8 mouse cellular contexts compared by ENCODE assay signal in genomic region chr9:67046881-67047605, GRCm38 (mm10). TPM values are rescaled to one million over a fixed set of nuclear protein-coding genes. Genes with fewer than 3 reads are reported as not detected.
DNase-seq lines count a peak whose midpoint lies in the region; ATAC-seq and TF ChIP-seq lines count a peak whose summit lies in the region.

No protein-coding gene starts in this region.

- peak; percentile 31 for DNase-seq in thymus, postnatal 0 days (ENCODE audit: low spot score)
- no peak for DNase-seq in thymus, adult 18-20 months
- DNase-seq in urinary bladder, adult 2 months (ENCODE audit: low spot score), result no peak
- DNase-seq in retina, postnatal 1 day, result no peak
- no peak for DNase-seq in right cerebral cortex, postnatal 25 days

- no peaks in the 10 kb centered on the region for H3K9me3 ChIP-seq in intestine, embryonic 15.5 days
- H3K9me3 ChIP-seq in midbrain, embryonic 13.5 days, result no peaks in the 10 kb centered on the region

- H3K4me2 ChIP-seq in intestine, embryonic 15.5 days (replicated peaks), result peak overlapping the region; percentile 90
- peak overlapping the region; percentile 91 for H3K4me2 ChIP-seq in midbrain, embryonic 13.5 days (replicated peaks)

- no peaks in the 10 kb centered on the region for H3K4me1 ChIP-seq in embryonic fibroblast, embryonic 13.5 days (ENCODE audit: control insufficient read depth, insufficient read depth, low read length)
- peaks cover 33% of the 10 kb centered on the region for H3K4me1 ChIP-seq in intestine, embryonic 15.5 days (replicated peaks)
- peaks cover 40% of the 10 kb centered on the region for H3K4me1 ChIP-seq in midbrain, embryonic 13.5 days (replicated peaks)

- no peak for ATAC-seq in intestine, embryonic 15.5 days
- ATAC-seq in midbrain, embryonic 13.5 days, result no peak

- peak overlapping the region; percentile 87 for H3K4me3 ChIP-seq in embryonic fibroblast, embryonic 13.5 days (ENCODE audit: insufficient read depth, low read length)
- H3K4me3 ChIP-seq in intestine, embryonic 15.5 days (replicated peaks), result peak overlapping the region; percentile 62
- H3K4me3 ChIP-seq in midbrain, embryonic 13.5 days (replicated peaks), result peak overlapping the region; percentile 52

- H3K27ac ChIP-seq in embryonic fibroblast, embryonic 13.5 days (ENCODE audit: insufficient read depth, low read length), result peak overlapping the region; percentile 85
- H3K27ac ChIP-seq in intestine, embryonic 15.5 days, result peak overlapping the region; percentile 95
- no peak overlapping the region for H3K27ac ChIP-seq in midbrain, embryonic 13.5 days

- WGBS in intestine, embryonic 15.5 days, result 8% methylated on average over 15 of the region's 15 CpGs
- WGBS in midbrain, embryonic 13.5 days, result 5% methylated on average over 15 of the region's 15 CpGs

- H3K27me3 ChIP-seq in intestine, embryonic 15.5 days (replicated peaks), result no peaks in the 10 kb centered on the region
- peaks cover 70% of the 10 kb centered on the region for H3K27me3 ChIP-seq in midbrain, embryonic 13.5 days

- no peaks in the 10 kb centered on the region for H3K36me3 ChIP-seq in intestine, embryonic 15.5 days
- no peaks in the 10 kb centered on the region for H3K36me3 ChIP-seq in midbrain, embryonic 13.5 days

- no peak for TF ChIP-seq CTCF in embryonic fibroblast, embryonic 13.5 days (IDR thresholded peaks at IDR 0.05; ENCODE audit: borderline replicate concordance, insufficient read depth, low read length)

- TF ChIP-seq POLR2A in embryonic fibroblast, embryonic 13.5 days (IDR thresholded peaks at IDR 0.05; ENCODE audit: low read depth, low read length), result no peak; the same call in none of the 2 replicates

- H3K9ac ChIP-seq in intestine, embryonic 15.5 days, result peak overlapping the region; percentile 74
- H3K9ac ChIP-seq in midbrain, embryonic 13.5 days (replicated peaks), result peak overlapping the region; percentile 71; the same call in 1 of the 2 replicates

RNA-seq across cellular contexts. Expression of gene Tpm1, which starts 2.2 kb away (rescaled TPM):
- 88.5 and 91.4 TPM in 2 replicates for polyA plus RNA-seq in thymus, postnatal 0 days (2015; fragmentation: Nextera tagmentation; extraction: Ambion mirVana)
- polyA plus RNA-seq in embryonic fibroblast, embryonic 13.5 days (2011; ENCODE audit: insufficient read length, low read depth, missing spikeins), result 2,470 and 3,105 TPM in 2 replicates
- 994 and 1,099 TPM in 2 replicates for polyA plus RNA-seq in intestine, embryonic 15.5 days (2015; fragmentation: Nextera tagmentation; extraction: Ambion mirVana)
- 115 and 118 TPM in 2 replicates for polyA plus RNA-seq in midbrain, embryonic 13.5 days (2015; fragmentation: Nextera tagmentation; extraction: Ambion mirVana)
- polyA plus RNA-seq in urinary bladder, adult 2 months (2012; rRNA removed), result 5,954 and 6,025 TPM in 2 replicates
